Mouse (Mus musculus) retina, postnatal 1 day (tissue): ENCODE measurements around the gene Slc27a2.

ENCODE experiments used
- DNase-seq: peaks from one replicate; pipeline ENCODE4 v3.0.0-alpha.2; 2012

Gene Slc27a2

DNA sequence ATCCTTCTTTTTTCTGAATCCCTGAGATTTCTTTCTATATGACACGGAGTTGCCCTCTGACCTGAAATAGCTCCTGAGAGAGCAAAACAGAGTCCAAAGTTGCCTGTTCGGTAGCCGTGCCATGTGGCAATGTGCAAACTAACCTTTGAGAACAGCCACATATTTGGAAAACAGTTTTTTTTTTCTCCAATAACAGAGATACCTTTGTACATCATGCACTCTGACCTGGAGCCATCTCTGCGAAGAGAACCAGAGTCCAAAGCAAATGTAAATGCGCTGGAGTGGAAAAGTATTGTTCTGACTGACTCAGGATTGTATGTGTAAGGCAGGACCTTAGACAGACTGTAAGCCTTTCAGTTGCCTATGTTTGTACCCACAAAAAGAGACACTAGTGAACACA, 3.3 kb downstream of the Slc27a2 start:
- DNase-seq, result no peak

DNA sequence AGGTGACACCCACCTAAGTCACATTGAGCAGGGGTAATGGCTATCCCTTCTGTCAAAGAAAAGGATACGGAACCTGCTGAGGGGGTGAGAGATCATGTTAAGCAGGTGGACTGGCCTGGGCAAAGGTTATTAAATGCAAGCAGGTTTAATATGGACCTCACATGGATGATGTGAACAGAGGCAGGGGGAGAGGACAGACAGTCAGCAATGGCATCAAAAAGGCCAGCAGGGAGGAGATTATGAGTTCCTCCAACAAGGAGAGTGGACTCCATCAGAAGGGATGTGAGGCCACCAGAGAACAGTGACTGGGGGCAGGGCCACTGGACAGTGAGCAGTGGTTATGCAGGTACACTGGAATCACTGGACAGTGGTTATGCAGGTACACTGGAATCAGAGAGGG, 7.9 kb downstream of the Slc27a2 start:
- no peak for DNase-seq

DNA sequence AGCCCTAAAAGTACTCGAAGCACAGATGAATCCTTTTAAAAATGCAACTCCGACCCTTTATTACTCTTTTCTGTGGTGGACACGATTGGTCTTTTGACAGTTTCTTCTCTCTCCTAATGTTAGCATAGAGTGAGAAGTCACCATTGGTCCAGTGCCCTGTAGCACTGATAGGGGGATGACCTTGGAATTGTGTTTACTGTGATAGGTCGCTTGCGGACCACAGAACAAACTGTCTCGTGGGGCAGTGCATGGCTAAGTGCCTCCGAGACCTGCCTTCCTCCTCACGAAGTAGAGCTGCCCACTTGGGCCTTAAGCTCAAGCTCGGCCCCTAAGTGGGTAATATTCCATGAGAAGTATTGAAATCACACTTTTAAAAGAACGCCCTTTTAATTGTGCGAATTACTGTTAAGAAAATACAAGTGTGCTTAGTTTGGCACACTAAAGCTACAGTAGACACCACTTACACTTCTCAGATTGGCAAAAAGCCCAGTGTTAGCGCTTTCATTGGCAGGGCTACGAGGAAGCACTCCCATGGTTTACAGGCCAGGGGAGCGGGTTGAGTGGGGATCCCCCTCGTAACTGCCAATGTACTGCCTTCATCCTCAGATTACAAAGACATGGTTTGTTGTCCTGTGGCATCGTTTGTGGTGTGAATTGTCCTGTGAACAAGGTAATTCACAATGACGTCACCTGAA, 11.4 kb downstream of the Slc27a2 start:
- peak; percentile 49 for DNase-seq

DNA sequence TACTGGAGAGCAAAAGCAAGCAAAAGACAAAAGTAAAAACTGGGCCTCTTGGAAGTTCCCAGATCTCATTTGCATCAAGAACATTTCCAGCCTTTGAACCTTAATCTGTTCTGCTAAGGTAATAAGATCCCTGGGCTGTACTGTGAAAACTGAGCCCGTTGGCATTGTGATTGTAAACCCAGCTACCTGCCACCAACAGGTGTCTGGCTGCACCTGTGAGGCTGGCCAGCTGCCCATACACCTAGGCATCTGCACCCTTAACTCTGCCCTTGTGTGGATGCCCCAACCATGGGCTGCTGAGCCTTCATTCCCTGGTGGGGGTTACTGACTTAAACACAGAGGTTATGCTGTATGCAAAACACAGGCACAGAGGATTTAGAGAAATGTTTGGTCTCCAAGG, 20.0 kb downstream of the Slc27a2 start:
- DNase-seq, result no peak

DNA sequence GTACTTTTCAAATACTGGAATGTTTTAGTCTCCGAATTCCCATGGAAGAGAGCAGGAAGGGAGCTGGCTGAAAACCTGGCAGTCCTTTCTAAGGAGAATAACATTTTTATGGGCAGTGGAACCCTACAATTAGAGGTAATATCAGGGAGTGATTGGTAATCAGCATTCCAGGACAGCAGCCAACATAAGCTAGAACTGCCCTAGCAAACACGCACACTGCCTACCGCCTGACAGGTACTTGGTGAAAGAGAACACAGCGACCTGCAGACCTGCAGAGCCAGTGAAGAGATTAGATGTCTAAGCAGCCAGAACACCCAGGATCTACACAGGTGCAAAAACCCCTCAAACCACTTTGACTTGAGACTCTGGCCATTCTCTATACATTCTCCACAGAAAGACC, 20.5 kb downstream of the Slc27a2 start:
- no peak for DNase-seq

DNA sequence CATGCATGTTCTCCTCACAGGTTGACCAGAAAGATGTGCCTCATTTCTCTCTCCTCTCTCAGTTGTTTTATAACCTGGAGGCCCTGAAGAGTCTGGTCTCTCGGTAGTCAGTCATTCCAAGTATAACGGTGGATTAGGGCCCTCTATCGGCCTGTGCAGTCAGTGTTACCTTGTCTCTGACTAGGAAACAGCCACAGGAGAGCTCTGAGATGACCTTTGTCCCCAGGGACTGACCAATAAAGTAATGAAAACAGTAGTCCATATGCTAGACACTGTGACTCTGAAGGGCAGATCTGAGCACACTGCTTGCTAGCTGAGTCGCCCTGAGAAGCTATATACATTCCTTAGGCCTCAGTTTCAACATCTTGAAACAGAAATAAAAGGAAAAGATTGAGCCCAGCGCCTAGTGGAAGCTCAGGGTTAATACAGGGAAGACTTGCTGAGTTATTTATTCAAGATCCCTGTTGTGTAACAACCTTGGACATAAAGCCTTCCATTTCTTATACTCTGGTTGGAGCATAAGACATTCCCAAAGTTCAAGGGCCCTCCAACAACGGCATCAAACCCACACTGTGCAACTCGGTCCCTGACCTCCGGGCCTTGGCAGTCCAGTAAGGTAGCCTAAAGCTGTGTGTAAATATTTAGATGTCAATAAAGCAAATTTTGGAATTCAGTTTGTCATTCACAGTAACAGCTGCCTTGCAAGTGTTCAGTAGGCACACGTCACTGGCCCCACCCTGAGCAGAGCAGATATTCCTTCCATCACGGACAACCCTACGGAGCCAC, 23.4 kb downstream of the Slc27a2 start:
- no peak for DNase-seq

DNA sequence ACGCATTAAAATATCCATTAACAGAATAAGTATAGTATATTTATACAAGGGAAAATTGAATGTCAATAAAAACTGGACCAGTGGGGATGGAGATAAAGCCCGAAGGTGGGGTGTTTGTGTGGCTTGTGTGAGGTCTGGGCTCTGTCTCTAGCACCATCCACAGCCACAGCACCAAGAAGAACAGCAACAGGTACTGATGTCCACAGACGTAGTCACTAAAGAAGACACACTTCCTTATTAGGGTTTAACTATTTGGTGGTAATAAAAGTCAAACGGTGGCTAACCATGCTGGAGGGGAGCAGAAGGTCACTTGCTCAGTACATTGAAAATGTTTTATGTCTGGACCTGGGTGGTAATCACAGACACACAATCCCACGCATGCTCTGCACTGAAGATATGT, 25.2 kb downstream of the Slc27a2 start:
- no peak for DNase-seq

DNA sequence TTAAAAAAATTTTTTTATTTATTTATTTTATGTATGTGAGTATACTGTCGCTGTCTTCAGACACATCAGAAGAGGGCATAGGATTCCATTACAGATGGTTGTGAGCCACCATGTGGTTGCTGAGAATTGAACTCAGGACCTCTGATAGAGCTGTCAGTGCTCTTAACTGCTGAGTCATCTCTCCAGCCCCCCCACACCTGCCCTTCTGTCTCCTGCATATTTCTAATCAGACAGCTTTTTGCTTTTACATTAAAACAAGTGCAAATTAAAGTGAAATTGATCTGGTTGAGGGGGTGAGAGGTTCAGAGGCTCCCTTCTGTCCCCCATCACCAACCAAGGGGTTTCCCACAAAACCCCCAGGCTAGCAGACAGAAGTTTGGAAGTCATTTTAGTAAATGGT, 27.1 kb downstream of the Slc27a2 start:
- DNase-seq, result no peak

DNA sequence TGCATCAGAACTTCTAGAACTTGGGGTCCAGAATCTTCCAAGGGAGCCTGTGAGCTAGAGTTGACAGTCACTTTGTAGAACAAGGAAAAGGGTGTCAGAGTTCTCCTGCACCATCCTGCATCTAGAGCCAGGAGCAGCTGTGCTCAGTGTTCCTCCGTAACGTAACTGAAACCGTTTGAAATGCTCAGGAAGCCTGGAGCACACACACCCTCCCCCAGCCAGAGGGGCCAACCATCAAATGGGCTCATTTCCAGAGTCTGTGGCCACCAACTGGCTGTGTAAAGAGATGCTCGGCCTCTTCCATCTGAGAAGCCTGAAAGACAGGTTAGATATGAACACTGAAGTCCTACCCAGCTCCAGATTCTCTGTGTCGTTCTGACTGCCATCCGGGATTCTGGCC, 31.8 kb downstream of the Slc27a2 start:
- DNase-seq, result no peak

DNA sequence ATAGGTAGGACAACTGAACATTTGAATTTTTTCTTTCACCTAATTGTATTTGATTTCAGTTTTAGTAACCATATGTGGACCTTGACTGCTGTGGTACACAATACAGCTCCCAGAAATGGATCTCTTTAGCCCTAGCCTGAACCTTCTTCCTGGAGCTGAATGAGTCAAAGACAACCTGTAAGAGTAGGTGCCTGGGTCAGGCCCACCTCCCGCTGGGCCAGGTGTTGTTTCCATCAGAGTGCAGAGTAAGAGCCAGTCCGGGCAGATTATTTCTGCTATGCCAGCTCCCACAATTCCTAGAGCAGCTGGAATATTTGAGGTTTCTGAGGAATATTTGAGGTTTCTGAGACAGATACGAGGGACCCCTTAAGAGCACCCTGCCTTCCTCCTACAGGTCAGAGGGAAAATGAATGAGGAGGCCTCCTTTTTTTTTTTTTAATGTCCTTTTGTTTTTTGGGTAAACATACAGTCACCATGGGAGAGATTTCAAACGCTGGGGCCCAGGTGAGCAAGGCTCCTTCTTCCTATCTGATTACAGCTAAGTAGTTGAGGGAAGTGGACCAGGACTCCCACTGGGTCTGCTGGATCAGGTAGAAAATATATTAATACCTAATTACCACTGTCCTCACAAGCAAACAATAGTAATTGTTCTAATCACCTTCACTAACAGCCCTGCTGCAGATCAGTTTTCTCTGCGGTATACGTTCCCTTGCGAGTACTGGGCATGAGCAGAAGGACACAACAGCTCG, 32.6 kb downstream of the Slc27a2 start:
- no peak for DNase-seq

DNA sequence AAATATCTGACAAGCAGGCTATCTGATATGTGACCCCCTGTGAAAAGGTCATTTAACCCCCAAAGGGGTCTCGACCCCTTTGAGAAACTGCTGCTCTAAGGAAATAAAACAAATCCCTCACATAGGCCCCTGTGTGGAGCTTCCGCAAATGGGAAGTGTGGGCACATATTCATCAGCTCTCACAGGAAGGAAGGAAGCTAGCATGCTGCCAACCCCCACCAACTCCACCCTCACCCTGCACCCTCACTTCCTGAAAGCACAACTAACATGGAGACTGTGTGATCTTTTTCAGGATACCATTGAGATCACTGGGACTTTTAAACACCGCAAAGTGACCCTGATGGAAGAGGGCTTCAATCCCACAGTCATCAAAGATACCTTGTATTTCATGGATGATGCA, 35.3 kb downstream of the Slc27a2 start:
- DNase-seq, result no peak

DNA sequence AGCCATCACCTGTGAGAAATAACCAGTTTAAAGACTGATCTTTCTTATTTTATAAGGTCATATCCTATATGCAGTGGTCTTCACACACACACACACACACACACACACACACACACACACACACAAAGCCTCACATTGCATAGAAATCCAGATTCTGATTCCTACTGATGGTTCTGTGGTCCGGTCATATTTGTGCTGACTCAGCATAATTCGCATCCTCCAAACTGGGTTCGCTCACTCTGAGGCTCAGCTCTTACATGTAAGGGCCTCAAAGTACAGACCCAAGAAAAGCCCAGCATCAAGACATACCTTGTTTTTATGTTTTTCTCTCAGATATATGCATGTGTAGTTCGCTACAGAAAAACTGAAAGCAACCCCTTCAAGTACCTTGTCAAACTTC, 39.1 kb downstream of the Slc27a2 start:
- DNase-seq, result no peak

DNA sequence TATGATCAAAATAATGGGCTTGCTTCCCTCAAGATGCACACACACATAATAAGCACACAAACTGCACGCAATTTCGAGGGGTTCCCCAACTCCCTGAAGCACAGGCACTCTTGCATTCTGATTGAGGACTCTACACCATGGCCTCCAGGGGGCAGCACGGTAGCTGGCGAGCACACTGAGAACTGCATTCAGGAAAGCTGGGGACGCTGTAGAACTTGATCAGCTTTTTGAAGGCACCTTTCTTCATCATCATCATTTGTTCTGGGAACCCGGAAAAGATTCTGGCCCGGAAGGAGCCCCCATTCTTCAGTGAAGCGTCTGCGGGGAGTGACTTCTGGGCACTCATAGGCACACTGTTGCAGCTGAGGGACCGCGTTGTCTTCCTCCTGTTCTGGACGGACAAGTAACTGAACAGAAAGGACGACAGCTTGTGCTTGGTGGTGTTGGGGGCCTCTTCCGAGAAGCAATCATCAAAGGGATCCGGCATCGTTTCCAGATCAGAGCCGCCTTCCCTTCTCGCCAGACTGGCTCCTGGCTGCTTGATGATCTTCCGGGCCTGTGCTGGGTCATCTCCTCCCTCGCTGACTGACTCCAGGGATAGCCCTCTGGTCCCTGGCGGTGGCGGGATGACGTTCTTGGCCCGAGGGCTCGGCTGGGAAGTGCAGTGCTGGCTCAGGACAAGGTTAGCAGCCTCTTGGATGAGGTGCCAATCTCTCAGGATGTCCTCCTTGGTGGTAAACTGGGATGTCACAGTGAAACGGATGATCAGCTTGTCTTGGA, 41.8 kb downstream of the Slc27a2 start:
- DNase-seq, result peak; percentile 82

DNA sequence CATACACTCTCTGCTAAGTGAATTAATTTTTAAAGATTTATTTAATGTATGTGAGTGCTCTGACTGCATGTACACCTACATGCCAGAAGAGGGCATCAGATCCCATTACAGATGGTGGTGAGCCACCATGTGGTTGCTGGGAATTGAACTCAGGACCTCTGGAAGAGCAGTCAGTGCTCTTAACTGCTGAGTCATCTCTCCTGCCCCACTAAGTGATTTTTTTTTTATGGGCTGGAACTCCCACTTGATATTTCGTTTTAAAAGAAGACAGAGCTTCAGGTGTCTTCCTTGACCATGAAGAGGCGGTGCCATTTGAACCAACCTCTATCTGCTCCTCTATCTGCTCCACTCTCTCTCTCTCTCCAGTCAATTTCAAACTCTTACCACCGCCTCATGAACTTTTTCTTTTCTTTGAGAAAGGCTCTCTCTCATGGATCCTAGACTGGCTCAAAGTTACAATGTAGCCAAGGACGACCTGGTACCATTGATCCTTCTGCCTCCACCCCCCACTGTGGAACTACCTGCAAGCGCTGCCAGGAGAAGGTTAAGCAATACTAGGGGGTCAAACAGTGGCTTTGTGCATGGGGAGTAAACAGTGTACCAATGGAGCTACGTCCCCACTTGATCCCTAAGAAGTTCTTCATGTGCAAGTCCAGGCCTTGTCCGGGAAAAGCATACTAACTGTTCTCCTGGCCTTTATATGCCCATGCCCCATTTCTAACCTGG, 44.3 kb downstream of the Slc27a2 start:
- no peak for DNase-seq

DNA sequence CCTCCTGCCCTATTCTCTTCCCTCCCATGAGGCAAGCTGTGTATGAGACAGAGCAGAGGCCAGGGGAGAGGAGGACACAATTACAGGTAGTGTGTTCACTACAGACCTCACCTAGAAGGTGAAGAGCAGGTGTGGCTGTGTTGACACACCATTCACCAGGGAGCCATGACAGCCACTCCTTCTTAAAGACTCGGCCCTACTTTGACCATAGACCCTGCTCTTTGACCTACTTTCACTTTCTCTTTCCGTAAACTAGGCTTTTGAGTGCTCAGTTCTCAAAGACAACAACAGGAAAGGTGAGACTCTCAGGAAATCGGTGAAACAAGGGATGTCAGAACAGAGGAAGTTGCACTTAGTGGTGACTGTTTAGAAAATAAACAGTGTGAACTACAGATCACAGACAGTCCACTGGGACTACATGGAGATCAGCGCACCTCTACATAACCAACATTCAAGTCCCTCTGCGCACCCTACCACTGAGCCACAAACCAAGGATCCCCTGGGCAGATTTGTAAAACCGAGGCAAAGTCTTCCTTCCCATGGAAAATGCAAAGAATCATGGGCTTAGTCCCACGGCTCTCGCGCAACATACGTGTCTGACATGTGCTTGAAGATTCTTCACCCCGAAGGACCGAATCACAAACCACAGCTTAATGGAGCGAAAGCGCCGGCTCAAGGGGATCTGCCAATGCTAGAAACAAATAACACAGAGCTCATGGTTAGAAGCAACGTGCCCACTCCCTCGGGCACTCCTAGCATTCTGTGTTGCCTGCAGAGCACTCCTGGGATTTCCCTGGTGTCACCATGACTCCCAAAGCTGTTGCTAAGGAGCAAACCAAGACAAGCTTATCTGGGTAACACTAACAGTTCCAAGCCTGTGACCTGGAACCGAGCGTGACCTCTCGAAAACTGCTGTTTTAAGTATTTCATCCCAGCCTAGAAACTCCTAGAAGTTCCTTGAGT, 45.4 kb downstream of the Slc27a2 start:
- no peak for DNase-seq

DNA sequence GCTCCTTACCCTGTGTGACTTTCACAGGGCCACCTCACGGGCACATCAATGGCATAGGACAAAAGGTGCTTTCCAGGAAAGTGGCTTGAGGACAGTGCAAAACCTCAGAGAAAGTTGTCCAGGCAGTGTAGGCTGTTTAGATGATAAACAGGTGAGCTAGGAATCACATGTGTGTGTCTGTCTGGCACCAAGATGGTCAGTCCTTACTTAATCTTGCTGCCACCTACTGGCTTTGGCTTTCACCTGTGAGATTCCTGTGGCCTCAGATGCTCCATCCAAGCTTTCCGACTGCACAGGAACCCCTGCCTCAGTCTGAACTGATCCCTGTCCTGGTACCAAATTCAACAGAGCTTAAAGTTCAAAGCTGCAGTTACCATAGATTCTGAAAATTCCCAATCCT, 46.2 kb downstream of the Slc27a2 start:
- DNase-seq, result no peak

DNA sequence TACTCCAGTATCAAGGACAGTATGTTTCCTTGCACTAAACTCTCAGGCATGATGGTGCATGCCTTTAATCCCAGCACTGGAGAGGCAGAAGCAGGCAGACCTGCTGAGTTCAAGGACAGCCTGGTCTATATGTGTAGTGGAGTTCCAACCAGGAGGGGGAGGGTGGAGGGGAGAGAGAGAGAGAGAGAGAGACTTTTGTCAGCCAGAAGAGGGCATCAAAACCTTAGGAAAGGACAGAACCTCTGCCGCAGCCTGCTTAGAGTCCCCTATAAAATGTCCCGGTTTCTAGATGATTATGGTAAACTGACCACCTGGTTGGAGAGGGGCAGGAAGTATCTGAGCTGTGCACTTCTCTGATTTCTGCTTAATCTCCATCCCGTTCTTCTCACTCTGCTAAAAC, 46.8 kb downstream of the Slc27a2 start:
- peak; percentile 37 for DNase-seq

DNA sequence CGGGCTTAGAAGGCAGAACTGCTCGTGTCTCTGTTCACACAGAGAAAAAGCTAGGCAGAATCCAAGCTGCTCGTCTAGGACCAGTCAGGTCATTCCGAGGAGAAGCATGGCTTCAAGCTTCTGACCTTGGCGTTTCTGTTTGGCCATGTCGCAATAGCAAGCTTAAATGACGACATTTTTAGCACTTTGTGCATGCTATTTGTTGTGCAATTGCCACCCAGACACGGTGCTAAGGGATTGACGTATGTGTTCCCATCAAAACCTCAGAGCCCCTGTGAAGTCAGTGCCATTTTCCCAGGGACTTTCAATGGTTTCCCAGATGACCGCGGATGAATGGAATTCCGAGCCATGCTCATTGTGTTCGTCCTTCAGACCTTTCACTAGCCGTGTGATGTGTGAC, 48.3 kb downstream of the Slc27a2 start:
- no peak for DNase-seq

DNA sequence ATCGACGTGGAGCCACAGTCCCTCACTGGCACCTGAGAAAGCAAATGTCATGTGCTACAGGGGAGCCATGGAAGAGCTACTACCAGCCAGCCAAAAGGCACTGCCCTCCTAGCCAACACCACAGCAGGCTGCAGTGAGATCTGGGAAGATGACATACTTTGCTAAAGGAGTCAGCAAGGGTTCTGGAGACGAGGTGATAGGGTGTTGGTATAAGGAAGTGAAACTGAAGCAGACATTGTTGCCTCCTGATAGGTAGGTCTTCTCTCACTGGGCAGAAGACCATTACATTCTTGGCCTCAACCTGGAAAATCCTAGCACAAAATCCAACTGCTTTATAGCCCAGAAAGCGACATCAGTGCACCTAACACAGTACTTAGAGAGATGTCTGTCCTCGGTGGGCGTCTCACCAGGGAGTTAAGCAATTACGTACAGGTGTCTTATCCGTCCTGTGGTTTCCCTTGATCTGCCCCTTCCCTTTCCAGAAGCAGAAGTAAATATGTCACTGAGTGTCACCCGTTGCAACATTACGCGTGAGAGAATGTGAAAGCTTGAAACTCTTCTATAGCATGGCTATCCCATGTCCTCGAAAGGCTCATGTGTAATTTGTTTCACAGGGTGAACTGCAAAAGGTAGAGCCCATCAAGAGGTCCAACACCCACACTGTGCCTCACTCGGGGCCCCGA, 49.9 kb downstream of the Slc27a2 start:
- no peak for DNase-seq

DNA sequence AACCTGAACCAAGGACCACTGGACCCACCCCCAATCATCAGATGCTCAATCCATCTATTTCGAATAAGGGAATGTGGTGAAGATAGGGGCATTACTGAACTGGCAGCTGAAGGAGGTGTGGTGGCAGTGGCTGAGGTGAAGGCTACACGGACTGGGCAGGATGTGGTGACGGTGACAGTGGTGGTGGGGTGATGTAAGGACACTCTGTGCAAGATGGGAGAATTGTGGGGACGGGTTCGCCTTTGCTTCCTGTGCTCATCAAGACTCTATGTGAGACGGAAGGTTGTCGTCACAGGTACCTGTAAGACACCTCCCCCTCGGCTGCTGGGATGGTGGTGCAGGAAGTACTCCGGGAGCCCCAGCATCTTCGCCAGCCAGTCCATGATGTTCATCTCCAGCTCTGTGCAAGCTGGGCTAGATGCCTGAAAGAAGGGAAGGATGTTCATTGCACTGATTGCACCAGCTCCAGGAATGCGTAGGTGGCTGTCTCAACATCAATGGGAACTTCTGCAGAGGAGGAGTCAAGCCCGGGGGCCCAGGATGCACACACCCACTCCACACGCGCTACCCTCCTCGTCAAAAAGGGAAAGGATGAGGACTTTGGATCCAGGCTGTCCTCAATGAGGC, 54.0 kb downstream of the Slc27a2 start:
- no peak for DNase-seq
